In the genomic region with DNA sequence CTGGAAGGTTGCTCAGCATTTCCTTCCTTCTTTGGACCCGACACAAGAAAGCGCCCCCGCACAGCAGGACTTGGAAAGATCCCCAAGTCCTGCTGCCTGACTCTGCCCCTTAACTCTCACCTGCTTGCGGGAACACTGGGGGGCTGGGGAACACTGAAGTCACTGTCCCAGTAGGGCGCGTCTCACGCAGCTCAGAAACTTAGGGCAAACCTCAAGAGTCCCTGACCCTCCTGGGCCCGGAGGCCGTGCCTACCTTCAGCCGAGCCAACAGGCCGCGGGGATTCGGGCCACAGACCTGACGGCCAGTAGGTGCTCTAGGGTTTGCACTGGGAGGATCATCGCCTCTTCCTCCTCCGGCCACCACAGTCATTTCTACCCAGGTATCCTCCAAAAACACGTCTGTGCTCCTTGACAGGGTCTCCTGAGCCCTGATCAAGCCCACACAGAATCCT, we compare ENCODE assay signal across 8 mouse cellular contexts. TPM values are rescaled to one million over a fixed set of nuclear protein-coding genes. Genes with fewer than 3 reads are reported as not detected.
A peak's percentile ranks its signal among the peaks of the same experiment; 100 is the strongest.
DNase-seq lines count a peak whose midpoint lies in the region; ATAC-seq lines count a peak whose summit lies in the region.

No protein-coding gene starts in this region.

- no peak overlapping the region for H3K27ac ChIP-seq in liver, embryonic 11.5 days (ENCODE audit: low read depth, low read length)
- peak overlapping the region; percentile 93 for H3K27ac ChIP-seq in forebrain, embryonic 10.5 days
- H3K27ac ChIP-seq in intestine, embryonic 16.5 days (ENCODE audit: low read length), result peak overlapping the region; percentile 84
- H3K27ac ChIP-seq in neural tube, embryonic 15.5 days (replicated peaks), result no peak overlapping the region

- H3K4me3 ChIP-seq in liver, embryonic 11.5 days (ENCODE audit: low read depth, low read length), result peak overlapping the region; percentile 57
- H3K4me3 ChIP-seq in forebrain, embryonic 10.5 days, result peak overlapping the region; percentile 75
- H3K4me3 ChIP-seq in intestine, embryonic 16.5 days (ENCODE audit: low read length), result peak overlapping the region; percentile 84
- H3K4me3 ChIP-seq in neural tube, embryonic 15.5 days (replicated peaks), result peak overlapping the region; percentile 46

- peaks cover 36% of the 10 kb centered on the region for H3K27me3 ChIP-seq in liver, embryonic 11.5 days (replicated peaks; ENCODE audit: control insufficient read depth, insufficient read depth, low read length)
- H3K27me3 ChIP-seq in forebrain, embryonic 10.5 days (ENCODE audit: poor library complexity, severe bottlenecking), result peaks cover 66% of the 10 kb centered on the region
- no peaks in the 10 kb centered on the region for H3K27me3 ChIP-seq in intestine, embryonic 16.5 days (replicated peaks; ENCODE audit: control insufficient read depth, insufficient read depth, low read length)
- H3K27me3 ChIP-seq in neural tube, embryonic 15.5 days (replicated peaks), result peaks cover 30% of the 10 kb centered on the region

- peak overlapping the region; percentile 61 for H3K4me2 ChIP-seq in liver, embryonic 11.5 days
- H3K4me2 ChIP-seq in intestine, embryonic 16.5 days (ENCODE audit: low read depth, low read length), result peak overlapping the region; percentile 74
- peak overlapping the region; percentile 58 for H3K4me2 ChIP-seq in neural tube, embryonic 15.5 days

- no peak for DNase-seq in liver, embryonic 11.5 days (ENCODE audit: low spot score)
- DNase-seq in liver, result no peak
- DNase-seq in forebrain, embryonic 10.5 days (ENCODE audit: extremely low spot score, low spot score), result peak; percentile 24
- DNase-seq in yolk sac, embryonic 10.5 days (ENCODE audit: low spot score), result no peak
- no peak for DNase-seq in thymus, postnatal 36 days

- ATAC-seq in liver, embryonic 11.5 days (replicated peaks; ENCODE audit: low FRiP score), result no peak
- peak; percentile 7; the same call in 1 of the 2 replicates for ATAC-seq in intestine, embryonic 16.5 days
- no peak for ATAC-seq in neural tube, embryonic 15.5 days (ENCODE audit: low FRiP score)
- ATAC-seq in inflammation-experienced regulatory T-cells, adult 6 months, result no peak

- peaks cover 5% of the 10 kb centered on the region; the same call in 1 of the 2 replicates for H3K4me1 ChIP-seq in liver, embryonic 11.5 days (replicated peaks; ENCODE audit: control insufficient read depth, insufficient read depth, low read length)
- peaks cover 62% of the 10 kb centered on the region for H3K4me1 ChIP-seq in forebrain, embryonic 10.5 days
- peaks cover 34% of the 10 kb centered on the region for H3K4me1 ChIP-seq in intestine, embryonic 16.5 days (ENCODE audit: control insufficient read depth, insufficient read depth, low read length)
- H3K4me1 ChIP-seq in neural tube, embryonic 15.5 days, result peaks cover 16% of the 10 kb centered on the region

- 4% methylated on average over 17 of the region's 17 CpGs for WGBS in liver, embryonic 11.5 days
- 1% methylated on average over 17 of the region's 17 CpGs for WGBS in forebrain, embryonic 10.5 days
- WGBS in intestine, embryonic 16.5 days, result 4% methylated on average over 17 of the region's 17 CpGs
- 7% methylated on average over 17 of the region's 17 CpGs for WGBS in neural tube, embryonic 15.5 days

- no peaks in the 10 kb centered on the region for H3K9me3 ChIP-seq in liver, embryonic 11.5 days (ENCODE audit: control insufficient read depth, low read length)
- H3K9me3 ChIP-seq in forebrain, embryonic 10.5 days, result peaks cover 3% of the 10 kb centered on the region; the same call in 1 of the 2 replicates
- H3K9me3 ChIP-seq in intestine, embryonic 16.5 days (ENCODE audit: control insufficient read depth, low read length), result no peaks in the 10 kb centered on the region
- no peaks in the 10 kb centered on the region for H3K9me3 ChIP-seq in neural tube, embryonic 15.5 days (replicated peaks)

- peak overlapping the region; percentile 64 for H3K9ac ChIP-seq in liver, embryonic 11.5 days (ENCODE audit: low read depth, low read length)
- peak overlapping the region; percentile 95 for H3K9ac ChIP-seq in intestine, embryonic 16.5 days (ENCODE audit: low read depth, low read length)
- peak overlapping the region; percentile 45; the same call in 1 of the 2 replicates for H3K9ac ChIP-seq in neural tube, embryonic 15.5 days (replicated peaks)

- no peaks in the 10 kb centered on the region for H3K36me3 ChIP-seq in liver, embryonic 11.5 days (ENCODE audit: control insufficient read depth, insufficient read depth, low read length)
- H3K36me3 ChIP-seq in forebrain, embryonic 10.5 days (replicated peaks), result no peaks in the 10 kb centered on the region
- no peaks in the 10 kb centered on the region for H3K36me3 ChIP-seq in intestine, embryonic 16.5 days (ENCODE audit: control insufficient read depth, insufficient read depth, low read length)
- no peaks in the 10 kb centered on the region for H3K36me3 ChIP-seq in neural tube, embryonic 15.5 days

RNA-seq across cellular contexts. Expression of a gene that starts 1.2 kb away (rescaled TPM):
- polyA plus RNA-seq in liver, embryonic 11.5 days (2014; fragmentation: Nextera tagmentation; extraction: Ambion mirVana), result 3.8 and 4.3 TPM in 2 replicates
- 17.1 and 18.1 TPM in 2 replicates for polyA plus RNA-seq in forebrain, embryonic 10.5 days (2016; fragmentation: Nextera tagmentation; extraction: Ambion mirVana)
- 12.5 and 13.5 TPM in 2 replicates for polyA plus RNA-seq in intestine, embryonic 16.5 days (2015; fragmentation: Nextera tagmentation; extraction: Ambion mirVana)
- 3.4 and 4.8 TPM in 2 replicates for polyA plus RNA-seq in neural tube, embryonic 15.5 days (2015; fragmentation: Nextera tagmentation; extraction: Ambion mirVana)
- polyA plus RNA-seq in inflammation-experienced regulatory T-cells, adult 6 months (2017; shearing (Covaris generic)), result not detected

Comparison
In these comparisons a context has a peak if more than half of its experiments do, and no peak if none do; other contexts are left out.
1. H3K27ac ChIP-seq: peak in forebrain, embryonic 10.5 days (single experiment) and intestine, embryonic 16.5 days (single experiment); none in liver, embryonic 11.5 days (single experiment) and neural tube, embryonic 15.5 days (single experiment).
2. H3K9ac ChIP-seq: peak in every context shown above with its lines; median percentile 95 in intestine, embryonic 16.5 days; 64 in liver, embryonic 11.5 days; 45 in neural tube, embryonic 15.5 days.
3. Peak in every context shown above with its lines, with median percentiles within 50 percentile points of each other: H3K4me2 ChIP-seq and H3K4me3 ChIP-seq.